Mouse (Mus musculus) heart, adult 2 months (tissue): ENCODE measurements around the gene Cdh22.

Experiments
- CTCF ChIP-seq: fragments of 200-600 bp; IDR thresholded peaks from 2 replicates; pipeline ENCODE4 v1.8.1; 2022; ENCODE audit warnings: antibody characterized with exemption, mild to moderate bottlenecking, moderate library complexity
- EP300 ChIP-seq: fragments of 200-500 bp; IDR thresholded peaks from 2 replicates; pipeline ENCODE4 v1.6.1; 2011; ENCODE audit warnings: low read depth, low read length, control low read depth; ENCODE audit not compliant: insufficient read depth
- POLR2A ChIP-seq: fragments of 200-500 bp; IDR thresholded peaks from 2 replicates; pipeline ENCODE4 v1.6.1; 2011; ENCODE audit warnings: mild to moderate bottlenecking, low read depth, low read length, control low read depth; ENCODE audit not compliant: insufficient read depth

GRCm38 (mm10) chr2:165234613-165235291 is at the start of gene Cdh22:
- TF ChIP-seq CTCF (peak; percentile 57), POLR2A (no peak), EP300 (no peak)
